8 mouse cellular contexts compared by ENCODE assay signal in the genomic region with DNA sequence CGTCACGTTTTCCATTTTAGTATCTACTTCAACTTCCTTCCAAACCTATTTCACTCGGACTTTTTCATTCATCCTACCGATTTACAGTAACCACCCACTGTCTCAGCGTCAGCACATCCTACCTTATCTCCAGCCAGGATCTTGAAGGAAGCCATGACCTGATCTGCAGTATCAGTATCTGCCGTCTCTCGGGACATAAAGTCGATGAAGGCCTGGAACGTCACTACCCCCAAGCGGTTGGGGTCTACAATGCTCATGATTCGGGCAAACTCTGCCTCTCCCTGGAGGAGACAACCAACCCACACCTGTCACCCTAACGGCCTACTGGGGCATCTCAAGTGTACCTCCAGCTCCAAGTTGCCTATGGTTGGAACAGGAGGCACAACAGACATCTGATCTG. TPM values are rescaled to one million over a fixed set of nuclear protein-coding genes. Genes with fewer than 3 reads are reported as not detected.
DNase-seq lines count a peak whose midpoint lies in the region; ATAC-seq and TF ChIP-seq lines count a peak whose summit lies in the region.

No protein-coding gene starts in this region.

- no peaks in the 10 kb centered on the region for H3K9me3 ChIP-seq in hindbrain, embryonic 16.5 days (ENCODE audit: control insufficient read depth, low read length)

- WGBS in hindbrain, embryonic 16.5 days, result 64% methylated on average over 12 of the region's 12 CpGs

- no peak overlapping the region for H3K9ac ChIP-seq in hindbrain, embryonic 16.5 days (ENCODE audit: low read depth, low read length)

- intact Hi-C loops in left cerebral cortex, adult 2 months (cut with DNase I), result loop anchor here (5.0 kb wide), 1 partner anchor 89 kb away; no protein-coding TSS in a partner anchor

- peak overlapping the region; percentile 93 for H3K27ac ChIP-seq in left cerebral cortex, adult 2 months
- H3K27ac ChIP-seq in hindbrain, embryonic 16.5 days (ENCODE audit: low read depth, low read length), result no peak overlapping the region

- peak overlapping the region; percentile 54 for H3K4me3 ChIP-seq in left cerebral cortex, adult 2 months
- H3K4me3 ChIP-seq in hindbrain, embryonic 16.5 days (ENCODE audit: low read length), result peak overlapping the region; percentile 66

- peak overlapping the region; percentile 40 for H3K4me2 ChIP-seq in hindbrain, embryonic 16.5 days (ENCODE audit: low read length)

- H3K27me3 ChIP-seq in hindbrain, embryonic 16.5 days (replicated peaks; ENCODE audit: control insufficient read depth, insufficient read depth, low read length), result no peaks in the 10 kb centered on the region

- H3K36me3 ChIP-seq in hindbrain, embryonic 16.5 days (ENCODE audit: control insufficient read depth, insufficient read depth, low read length), result peaks cover 3% of the 10 kb centered on the region; the same call in 1 of the 2 replicates

- TF ChIP-seq CTCF in left cerebral cortex, adult 2 months (IDR thresholded peaks at IDR 0.05), result no peak

- H3K4me1 ChIP-seq in hindbrain, embryonic 16.5 days (ENCODE audit: control insufficient read depth, insufficient read depth, low read depth, low read length), result peaks cover 2% of the 10 kb centered on the region; the same call in 1 of the 2 replicates

- ATAC-seq in hindbrain, embryonic 16.5 days, result peak; percentile 18; the same call in 1 of the 2 replicates

- DNase-seq in left cerebral cortex, adult 2 months (ENCODE audit: extremely low spot score in 1 of 2, low spot score in 2 of 2), result no peak
- DNase-seq in left cerebral cortex, adult 9 months (ENCODE audit: low spot score in 2 of 2), result no peak
- DNase-seq in cerebellum, postnatal 14 days, result peak; percentile 31 to 32
- peak; percentile 32 for DNase-seq in naive thymus-derived CD4-positive, alpha-beta T cell, adult 2 months (ENCODE audit: low read depth)
- no peak for DNase-seq in urinary bladder, adult 18-20 months (ENCODE audit: low spot score in 2 of 2)
- no peak for DNase-seq in MN1 (ENCODE audit: low spot score)
- no peak for DNase-seq in adrenal gland, postnatal 25 days

RNA-seq across cellular contexts. Expression of gene Zfp36l1, which starts 55.9 kb away (rescaled TPM):
- total RNA-seq in left cerebral cortex, adult 2 months (2021), result 10 to 100 TPM; 32.7 to 39.2 TPM
- polyA plus RNA-seq in hindbrain, embryonic 16.5 days (2015; fragmentation: Nextera tagmentation; extraction: Ambion mirVana), result 38.0 and 50.8 TPM in 2 replicates
- 225 TPM in 2 replicates for total RNA-seq in adrenal gland, postnatal 25 days (2021)

Comparison
In these comparisons a context has a peak if more than half of its experiments do, and no peak if none do; other contexts are left out.
1. DNase-seq: peak in cerebellum, postnatal 14 days (2 of 2) and naive thymus-derived CD4-positive, alpha-beta T cell, adult 2 months (single experiment); none in left cerebral cortex, adult 2 months (0 of 2), left cerebral cortex, adult 9 months (0 of 2), urinary bladder, adult 18-20 months (0 of 2), MN1 (single experiment) and adrenal gland, postnatal 25 days (single experiment).